Mouse (Mus musculus) C3H10T1/2 (cell line): ENCODE results near the gene Vmn1r82. TPM values are rescaled to one million over a fixed set of nuclear protein-coding genes. Genes with fewer than 3 reads are reported as not detected.

Experiments used
- polyA plus RNA-seq, 2 experiments: library from polyadenylated mRNA; unstranded; fragments of >200 nt; fragmentation: generic; extraction: Trizol; gene quantifications; one replicate each; pipeline ENCODE4 v1.2.1; 2012; ENCODE audit warnings: missing spikeins in 2 of 2

Gene Vmn1r82
- polyA plus RNA-seq = not detected

DNA sequence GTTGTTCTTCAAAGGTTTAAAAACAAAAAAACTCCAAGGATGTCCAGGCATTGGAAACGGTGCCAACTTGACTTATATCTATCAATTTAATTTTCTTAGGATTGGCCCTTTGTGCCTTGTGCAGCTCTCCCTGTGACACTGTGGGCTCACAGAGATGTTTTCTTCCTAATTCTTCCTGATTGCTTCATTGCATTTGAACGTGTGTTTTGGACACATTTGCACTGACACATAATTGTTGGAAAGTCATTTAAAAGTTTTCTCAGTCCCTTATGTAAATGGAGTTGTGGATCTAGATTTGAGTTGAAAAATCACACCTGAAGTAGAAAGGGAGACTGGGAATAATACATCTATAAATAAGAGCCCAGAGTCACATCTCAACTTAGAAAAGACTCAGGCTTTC is at the start of gene Vmn1r82:
TSS of gene Vmn1r82 (plus strand) at position 301 of the 400 bp plus-strand sequence.

DNA sequence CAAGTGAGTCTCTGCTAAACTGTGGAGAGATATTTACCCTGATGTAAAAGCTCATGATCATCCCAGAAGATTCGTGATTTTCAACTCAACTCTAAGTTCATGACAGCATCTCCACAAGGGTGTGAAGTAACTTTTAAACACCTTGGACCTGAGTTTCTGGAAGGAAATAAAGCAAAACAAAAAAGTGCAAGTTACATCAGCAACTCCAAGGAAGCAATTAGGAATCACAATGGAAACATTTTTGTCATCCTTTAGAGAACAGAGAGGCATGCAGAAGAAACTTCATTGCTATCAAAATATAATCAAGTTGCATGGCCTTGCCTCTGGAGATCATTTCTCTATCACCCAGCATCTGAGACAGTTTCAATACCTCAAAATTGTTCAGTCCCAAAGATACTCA is 32.1 kb upstream of the Vmn1r82 start, which contains the start of gene Vmn1r81:
TSS of gene Vmn1r81 (minus strand) at position 101 of the 400 bp plus-strand sequence.

DNA sequence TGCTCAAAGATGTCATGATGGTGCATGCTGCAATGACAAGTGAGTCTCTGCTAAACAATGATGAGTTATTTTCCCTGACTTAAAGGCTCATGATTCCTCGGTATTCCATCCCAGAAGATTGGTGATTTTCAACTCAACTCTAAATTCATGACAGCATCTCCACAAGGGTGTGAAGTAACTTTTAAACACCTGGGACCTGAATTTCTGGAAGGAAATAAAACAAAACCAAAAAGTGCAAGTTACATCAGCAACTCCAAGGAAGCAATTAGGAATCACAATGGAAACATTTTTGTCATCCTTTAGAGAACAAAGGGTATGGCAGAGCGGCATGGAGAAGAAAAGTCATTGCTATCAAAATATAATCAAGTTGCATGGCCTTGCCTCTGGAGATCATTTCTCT is 29.2 kb downstream of the Vmn1r82 start, which contains the start of gene Vmn1r83:
TSS of gene Vmn1r83 (minus strand) at position 101 of the 400 bp plus-strand sequence.

Other genes starting within 250 kb of the Vmn1r82 start
- not detected for gene Vmn1r78, start 150.2 kb upstream of the Vmn1r82 start, polyA plus RNA-seq
- gene Vmn1r79, start 129.2 kb upstream of the Vmn1r82 start, polyA plus RNA-seq = not detected
- gene Vmn1r80, start 111.1 kb upstream of the Vmn1r82 start, polyA plus RNA-seq = not detected
- gene Vmn1r81, start 32.2 kb upstream of the Vmn1r82 start, polyA plus RNA-seq = not detected
- not detected for gene Vmn1r83, start 29.1 kb downstream of the Vmn1r82 start, polyA plus RNA-seq
- not detected for gene Vmn1r84, start 68.8 kb downstream of the Vmn1r82 start, polyA plus RNA-seq
- under 1 TPM; 0.01 to 0.77 TPM for gene Zfp551, start 122.3 kb downstream of the Vmn1r82 start, polyA plus RNA-seq
- 1 to 10 TPM in 1 of 2 experiments, under 1 TPM in 1; 0.18 to 2.0 TPM for gene Zfp606, start 177.9 kb downstream of the Vmn1r82 start, polyA plus RNA-seq
- not detected for gene 2900092C05Rik, start 212.1 kb downstream of the Vmn1r82 start, polyA plus RNA-seq